Mouse (Mus musculus) embryonic facial prominence, embryonic 12.5 days (tissue): ENCODE measurements around the gene Dscam. TPM values are rescaled to one million over a fixed set of nuclear protein-coding genes. Genes with fewer than 3 reads are reported as not detected.

Experiments used
- ATAC-seq: fragments of 200-750 bp; cut with Nextera tagmentation; 2 replicates; pipeline ENCODE4 v1.8.0; 2017; ENCODE audit not compliant: insufficient number of reproducible peaks, insufficient read depth, low FRiP score, low TSS enrichment
- H3K27ac ChIP-seq: fragments of 300-500 bp; sonication (generic); 2 replicates; pipeline ENCODE4 v1.5.1; 2016; ENCODE audit warnings: mild to moderate bottlenecking
- H3K27me3 ChIP-seq: fragments of 300-500 bp; sonication (generic); 2 replicates; pipeline ENCODE4 v1.6.1; 2016; ENCODE audit warnings: mild to moderate bottlenecking, moderate library complexity
- H3K36me3 ChIP-seq: fragments of 300-500 bp; sonication (generic); 2 replicates; pipeline ENCODE4 v1.6.1; 2016; ENCODE audit warnings: mild to moderate bottlenecking
- H3K4me1 ChIP-seq: fragments of 300-500 bp; sonication (generic); 2 replicates; pipeline ENCODE4 v1.6.1; 2016
- H3K4me2 ChIP-seq: fragments of 300-500 bp; sonication (generic); replicated peaks from 2 replicates; pipeline ENCODE4 v1.6.1; 2016; ENCODE audit warnings: mild to moderate bottlenecking, moderate library complexity
- H3K4me3 ChIP-seq: fragments of 300-500 bp; sonication (generic); 2 replicates; pipeline ENCODE4 v1.5.1; 2016; ENCODE audit warnings: mild to moderate bottlenecking
- H3K9ac ChIP-seq: fragments of 300-500 bp; sonication (generic); 2 replicates; pipeline ENCODE4 v1.6.1; 2016; ENCODE audit warnings: mild to moderate bottlenecking, moderate library complexity
- H3K9me3 ChIP-seq: fragments of 300-500 bp; sonication (generic); 2 replicates; pipeline ENCODE4 v1.6.1; 2016; ENCODE audit warnings: mild to moderate bottlenecking, moderate library complexity
- WGBS: fragments of 180-500 bp; shearing (Covaris S2); methylation state at CpG from one replicate; pipeline ENCODE4 v1.1.7; 2016; 5-methylcytosine and 5-hydroxymethylcytosine counted together
- polyA plus RNA-seq: library from polyadenylated mRNA; unstranded; fragments of >200 nt; fragmentation: Nextera tagmentation; extraction: Ambion mirVana; gene quantifications from 2 replicates; pipeline ENCODE4 v1.2.1, GENCODE M21; 2016

Gene Dscam
- polyA plus RNA-seq, 1 experiment from 2014 or later, result 0.42 TPM

GRCm38 (mm10) chr16:96926977-96927376 lies 243.6 kb downstream of the Dscam start:
- Histone ChIP-seq H3K9ac (no peak overlapping the region), H3K9me3 (no peaks in the 10 kb centered on the region), H3K27ac (no peak overlapping the region), H3K4me3 (no peak overlapping the region), H3K4me1 (peaks cover 3% of the 10 kb centered on the region; the same call in 1 of the 2 replicates), H3K36me3 (no peaks in the 10 kb centered on the region), H3K27me3 (no peaks in the 10 kb centered on the region), H3K4me2 (no peak overlapping the region)
- ATAC-seq, result no peak
- whole genome bisulfite sequencing, result 54% methylated on average over 3 of the region's 3 CpGs

GRCm38 (mm10) chr16:96923941-96924340 lies 246.6 kb downstream of the Dscam start:
- H3K27ac ChIP-seq, result no peak overlapping the region
- H3K27me3 ChIP-seq, result no peaks in the 10 kb centered on the region
- peaks cover 3% of the 10 kb centered on the region; the same call in 1 of the 2 replicates for H3K4me1 ChIP-seq
- H3K4me2 ChIP-seq, result no peak overlapping the region
- no peaks in the 10 kb centered on the region for H3K36me3 ChIP-seq
- H3K9ac ChIP-seq, result no peak overlapping the region
- H3K9me3 ChIP-seq, result no peaks in the 10 kb centered on the region
- H3K4me3 ChIP-seq, result no peak overlapping the region
- 90% methylated on average over 4 of the region's 4 CpGs for WGBS
- ATAC-seq, result no peak

- 88% methylated on average over 3 of the region's 3 CpGs for WGBS
- Histone ChIP-seq H3K4me2 (no peak overlapping the region), H3K27ac (no peak overlapping the region), H3K4me1 (no peaks in the 10 kb centered on the region), H3K4me3 (no peak overlapping the region), H3K36me3 (no peaks in the 10 kb centered on the region), H3K27me3 (no peaks in the 10 kb centered on the region), H3K9ac (no peak overlapping the region), H3K9me3 (no peaks in the 10 kb centered on the region)
- ATAC-seq, result no peak
Observed at GRCm38 (mm10) chr16:96914495-96914894, 256.1 kb downstream of the Dscam start.

GRCm38 (mm10) chr16:96912836-96913235 lies 257.7 kb downstream of the Dscam start:
- 81% methylated on average over 7 of the region's 7 CpGs for WGBS
- Histone ChIP-seq H3K36me3 (no peaks in the 10 kb centered on the region), H3K9ac (no peak overlapping the region), H3K4me1 (no peaks in the 10 kb centered on the region), H3K4me2 (no peak overlapping the region), H3K4me3 (no peak overlapping the region), H3K27me3 (no peaks in the 10 kb centered on the region), H3K9me3 (no peaks in the 10 kb centered on the region), H3K27ac (no peak overlapping the region)
- no peak for ATAC-seq

DNA sequence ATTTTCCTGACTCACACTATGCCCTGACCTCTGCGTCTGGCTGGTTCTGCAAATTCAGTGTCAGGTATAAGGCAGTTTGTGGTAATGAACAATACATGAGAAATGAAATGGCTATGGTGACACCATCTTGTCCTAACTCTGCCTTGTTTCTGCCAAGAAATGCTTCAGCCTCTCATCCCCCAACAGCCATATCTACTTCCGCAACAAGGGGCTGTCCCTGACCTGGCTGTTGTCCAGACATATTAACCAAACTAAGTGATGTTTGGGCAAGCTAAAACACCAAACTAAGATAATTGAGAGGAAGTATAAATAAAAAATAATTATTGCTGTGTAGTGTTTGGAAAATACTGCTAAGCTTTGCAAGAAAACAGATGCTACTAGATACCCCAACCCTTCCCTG lies 258.4 kb downstream of the Dscam start:
- ATAC-seq, result no peak
- no peak overlapping the region for H3K4me2 ChIP-seq
- H3K27ac ChIP-seq, result no peak overlapping the region
- no peaks in the 10 kb centered on the region for H3K27me3 ChIP-seq
- no peaks in the 10 kb centered on the region for H3K36me3 ChIP-seq
- WGBS, result 90% methylated on average over 2 of the region's 2 CpGs
- no peaks in the 10 kb centered on the region for H3K9me3 ChIP-seq
- no peaks in the 10 kb centered on the region for H3K4me1 ChIP-seq
- H3K4me3 ChIP-seq, result no peak overlapping the region
- no peak overlapping the region for H3K9ac ChIP-seq

- Histone ChIP-seq H3K36me3 (no peaks in the 10 kb centered on the region), H3K27ac (no peak overlapping the region), H3K4me2 (no peak overlapping the region), H3K9me3 (no peaks in the 10 kb centered on the region), H3K9ac (no peak overlapping the region), H3K27me3 (no peaks in the 10 kb centered on the region), H3K4me3 (no peak overlapping the region), H3K4me1 (no peaks in the 10 kb centered on the region)
- WGBS, result 55% methylated on average over 4 of the region's 4 CpGs
- no peak for ATAC-seq
Observed at GRCm38 (mm10) chr16:96910405-96911164, 260.0 kb downstream of the Dscam start.

DNA sequence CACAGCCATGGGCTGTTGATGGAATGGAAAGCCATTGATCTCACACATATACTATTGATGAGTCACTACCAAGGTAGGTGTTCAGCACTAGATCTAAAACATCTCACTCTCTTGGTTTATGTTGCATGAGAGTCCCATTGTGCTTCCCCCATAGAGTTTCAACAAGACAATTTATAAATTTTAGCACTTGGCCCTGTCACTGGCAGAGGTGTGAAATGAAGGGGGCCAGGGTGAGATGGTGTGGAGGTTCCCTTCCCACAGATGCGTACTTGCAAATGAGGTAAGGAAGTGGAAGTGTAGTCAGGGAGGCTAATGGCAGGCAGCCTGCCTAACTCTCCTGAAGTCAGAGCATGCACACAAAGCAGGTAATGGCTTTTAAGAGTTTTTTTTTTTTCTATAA lies 262.7 kb downstream of the Dscam start:
- H3K4me3 ChIP-seq, result no peak overlapping the region
- H3K27ac ChIP-seq, result no peak overlapping the region
- ATAC-seq, result no peak
- no peaks in the 10 kb centered on the region for H3K27me3 ChIP-seq
- no peaks in the 10 kb centered on the region for H3K9me3 ChIP-seq
- H3K4me1 ChIP-seq, result no peaks in the 10 kb centered on the region
- 94% methylated on average over 1 of the region's 1 CpGs for WGBS
- no peaks in the 10 kb centered on the region for H3K36me3 ChIP-seq
- H3K4me2 ChIP-seq, result no peak overlapping the region
- H3K9ac ChIP-seq, result no peak overlapping the region

DNA sequence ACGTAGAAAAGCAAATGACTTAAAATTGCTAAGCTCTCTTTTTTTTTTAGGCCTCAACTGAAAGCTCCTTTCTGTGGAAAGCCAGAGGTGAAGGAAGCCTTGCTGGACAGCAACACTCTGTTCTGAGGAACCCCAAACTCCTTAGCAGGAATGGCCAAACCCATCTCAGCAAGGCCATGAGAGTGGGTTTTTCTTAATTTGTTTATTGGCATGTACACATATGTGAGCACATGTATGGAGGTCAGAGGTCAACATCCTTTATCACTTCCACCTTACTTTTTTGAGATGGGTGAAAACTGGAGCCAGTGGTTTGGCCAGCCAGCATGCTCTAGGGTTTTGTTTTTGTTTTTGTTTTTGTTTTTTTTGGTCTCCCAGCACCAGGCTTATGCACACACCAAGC lies 263.5 kb downstream of the Dscam start:
- Histone ChIP-seq H3K4me1 (no peaks in the 10 kb centered on the region), H3K27ac (no peak overlapping the region), H3K4me3 (no peak overlapping the region), H3K9me3 (no peaks in the 10 kb centered on the region), H3K36me3 (no peaks in the 10 kb centered on the region), H3K9ac (no peak overlapping the region), H3K27me3 (no peaks in the 10 kb centered on the region), H3K4me2 (no peak overlapping the region)
- 83% methylated on average over 1 of the region's 1 CpGs for WGBS
- ATAC-seq, result no peak

DNA sequence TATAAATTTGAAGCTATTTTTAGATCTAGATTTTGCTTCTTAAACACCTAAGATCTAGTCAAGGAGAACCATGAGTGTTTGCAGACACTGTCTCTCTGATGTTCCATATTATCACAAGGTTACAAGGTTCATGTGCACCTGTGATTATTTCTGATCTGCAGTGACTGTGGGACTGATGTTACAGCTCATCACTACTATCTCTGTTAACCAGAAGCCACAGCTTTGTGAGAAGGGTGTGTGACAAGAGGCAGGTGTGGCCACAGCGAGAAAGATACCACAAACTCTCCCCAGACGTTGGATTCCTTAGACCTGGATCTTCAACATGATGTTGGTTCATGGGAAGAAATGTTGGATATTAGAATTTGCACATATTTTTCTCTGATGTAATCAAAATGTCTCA lies 263.9 kb downstream of the Dscam start:
- Histone ChIP-seq H3K9ac (no peak overlapping the region), H3K9me3 (no peaks in the 10 kb centered on the region), H3K4me1 (no peaks in the 10 kb centered on the region), H3K4me3 (no peak overlapping the region), H3K36me3 (no peaks in the 10 kb centered on the region), H3K27me3 (no peaks in the 10 kb centered on the region), H3K4me2 (no peak overlapping the region), H3K27ac (no peak overlapping the region)
- 81% methylated on average over 2 of the region's 2 CpGs for WGBS
- no peak for ATAC-seq

DNA sequence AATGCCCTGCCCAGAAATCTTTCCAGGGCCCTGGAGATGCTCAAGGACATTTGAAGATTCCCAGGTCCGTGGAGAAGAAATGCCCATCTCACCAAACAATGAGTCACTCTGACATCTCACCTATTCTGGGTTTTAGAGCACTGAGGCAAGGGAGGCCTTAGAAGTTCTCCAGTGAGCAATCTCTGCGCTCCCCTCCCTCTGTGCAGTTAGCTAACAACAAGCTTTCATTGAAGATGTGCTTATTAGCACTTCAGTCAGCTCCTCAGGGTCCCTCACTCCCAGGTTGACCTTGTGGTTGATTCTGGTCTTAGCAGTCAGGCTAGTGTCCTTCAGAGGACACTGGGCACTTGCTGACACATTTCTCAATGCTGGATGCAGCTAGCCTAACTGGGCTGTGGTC lies 265.8 kb downstream of the Dscam start:
- no peak overlapping the region for H3K4me3 ChIP-seq
- no peak for ATAC-seq

DNA sequence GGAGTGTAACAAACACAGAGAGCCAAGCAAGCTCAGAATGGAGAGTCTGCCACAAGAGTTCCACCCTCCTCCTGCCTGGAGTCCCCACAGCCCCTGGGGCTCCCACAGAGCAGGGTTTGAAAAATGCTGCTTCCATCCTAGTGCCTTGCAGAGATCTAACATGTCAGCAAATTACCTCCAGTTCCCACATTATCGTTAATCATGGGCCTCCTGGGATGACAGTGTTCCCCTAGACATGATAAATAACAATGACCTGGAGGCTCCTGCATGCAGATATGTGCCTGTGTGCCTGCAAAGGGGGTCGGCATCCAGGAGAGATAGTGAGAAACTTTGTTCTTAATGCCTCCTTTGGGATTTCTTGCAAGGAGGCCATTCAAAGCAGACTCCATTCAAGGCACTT lies 266.2 kb downstream of the Dscam start:
- Histone ChIP-seq H3K36me3 (no peaks in the 10 kb centered on the region), H3K27me3 (no peaks in the 10 kb centered on the region), H3K4me2 (no peak overlapping the region), H3K9ac (no peak overlapping the region), H3K4me3 (no peak overlapping the region), H3K4me1 (no peaks in the 10 kb centered on the region), H3K9me3 (no peaks in the 10 kb centered on the region), H3K27ac (no peak overlapping the region)
- ATAC-seq, result no peak
- WGBS, result 31% methylated on average over 2 of the region's 2 CpGs

More for the DNA sequence above, 265.8 kb downstream of the Dscam start:
- WGBS, result 65% methylated on average over 2 of the region's 2 CpGs
- no peaks in the 10 kb centered on the region for H3K9me3 ChIP-seq
- no peaks in the 10 kb centered on the region for H3K4me1 ChIP-seq
- H3K27ac ChIP-seq, result no peak overlapping the region
- H3K9ac ChIP-seq, result no peak overlapping the region
- H3K27me3 ChIP-seq, result no peaks in the 10 kb centered on the region
- H3K36me3 ChIP-seq, result no peaks in the 10 kb centered on the region
- H3K4me2 ChIP-seq, result no peak overlapping the region

GRCm38 (mm10) chr16:96902596-96902995 lies 268.0 kb downstream of the Dscam start:
- Histone ChIP-seq H3K4me1 (no peaks in the 10 kb centered on the region), H3K36me3 (no peaks in the 10 kb centered on the region), H3K27me3 (no peaks in the 10 kb centered on the region), H3K27ac (no peak overlapping the region), H3K4me2 (no peak overlapping the region), H3K9ac (no peak overlapping the region), H3K4me3 (no peak overlapping the region), H3K9me3 (no peaks in the 10 kb centered on the region)
- no peak for ATAC-seq
